Mouse (Mus musculus) heart, postnatal 0 days (tissue): ENCODE data around the gene Lrrc25.

Experiments used
- CTCF ChIP-seq: IDR thresholded peaks from 2 replicates; pipeline ENCODE4 v1.5.1; 2016; ENCODE audit warnings: antibody characterized with exemption, control low read depth, low read depth
- EP300 ChIP-seq: IDR thresholded peaks from 2 replicates; pipeline ENCODE4 v1.6.1; 2016; ENCODE audit warnings: antibody characterized with exemption, low read depth

- TF ChIP-seq CTCF (peak; percentile 74), EP300 (no peak)
Measured at GRCm38 (mm10) chr8:70598283-70598682, 17.7 kb upstream of the Lrrc25 start.
